Mouse (Mus musculus): ENCODE measurements around the gene Pdha1.

The Pdha1 gene

GRCm38 (mm10) chrX:160137861-160138717 is at the start of gene Pdha1:
TSS of gene Pdha1 (minus strand) at chrX:160138413.
- in situ Hi-C loops (cut with MseI, MboI) = no loop called here

- in situ Hi-C loops (cut with MseI, MboI) = no loop called here
Observed at GRCm38 (mm10) chrX:160179032-160179431, 40.8 kb upstream of the Pdha1 start.

DNA sequence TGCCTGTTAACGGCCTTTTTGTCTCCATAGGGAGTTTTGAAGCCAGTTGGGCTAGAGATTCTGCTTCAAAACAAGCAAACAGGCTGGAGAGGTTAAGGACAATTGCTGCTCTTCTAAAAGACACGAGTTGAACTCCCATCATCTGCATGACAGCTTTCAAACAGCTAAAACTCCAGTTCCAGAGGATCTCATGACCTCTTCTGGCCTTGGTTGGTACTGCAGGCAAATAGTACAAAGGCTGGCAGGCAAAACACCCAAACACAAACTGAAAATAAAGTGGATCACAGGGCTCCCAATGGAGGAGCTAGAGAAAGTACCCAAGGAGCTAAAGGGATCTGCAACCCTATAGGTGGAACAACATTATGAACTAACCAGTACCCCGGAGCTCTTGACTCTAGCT is 31.9 kb upstream of the Pdha1 start:
- in situ Hi-C loops (cut with MseI, MboI) = no loop called here

DNA sequence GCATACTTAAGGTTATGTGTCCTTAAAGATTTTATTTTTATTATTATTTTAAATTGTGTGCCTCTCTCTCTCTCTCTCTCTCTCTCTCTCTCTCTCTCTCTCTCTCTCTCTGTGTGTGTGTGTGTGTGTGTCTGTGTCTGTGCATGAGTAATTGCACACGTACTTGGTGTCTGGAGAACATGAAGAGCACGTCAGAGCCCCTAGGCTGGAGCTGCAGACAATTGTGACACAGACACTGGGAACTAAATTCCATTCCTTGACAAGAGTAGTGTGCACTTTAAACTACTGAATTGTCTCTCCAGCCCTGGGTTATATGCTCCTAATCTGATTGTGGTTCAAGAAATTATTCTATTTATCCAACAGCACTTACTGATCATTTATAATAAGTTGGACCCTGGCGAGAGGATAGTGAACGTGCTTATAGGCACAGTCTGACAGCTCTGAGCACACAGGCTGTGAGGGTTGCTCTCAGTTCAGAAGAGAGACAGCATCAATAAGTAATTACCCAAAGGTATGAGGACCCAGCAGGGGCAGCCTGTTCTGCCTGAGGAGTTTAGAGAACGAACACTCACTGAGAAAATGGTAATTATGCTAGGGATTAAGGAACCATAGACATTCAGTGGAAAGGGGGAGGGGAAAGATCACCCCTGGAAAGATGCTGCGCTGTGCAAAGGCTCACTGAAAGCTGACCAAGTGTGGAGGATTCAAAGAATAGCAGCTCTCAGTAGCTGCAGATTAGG is 28.2 kb upstream of the Pdha1 start:
- in situ Hi-C loops (cut with MseI, MboI) = no loop called here

DNA sequence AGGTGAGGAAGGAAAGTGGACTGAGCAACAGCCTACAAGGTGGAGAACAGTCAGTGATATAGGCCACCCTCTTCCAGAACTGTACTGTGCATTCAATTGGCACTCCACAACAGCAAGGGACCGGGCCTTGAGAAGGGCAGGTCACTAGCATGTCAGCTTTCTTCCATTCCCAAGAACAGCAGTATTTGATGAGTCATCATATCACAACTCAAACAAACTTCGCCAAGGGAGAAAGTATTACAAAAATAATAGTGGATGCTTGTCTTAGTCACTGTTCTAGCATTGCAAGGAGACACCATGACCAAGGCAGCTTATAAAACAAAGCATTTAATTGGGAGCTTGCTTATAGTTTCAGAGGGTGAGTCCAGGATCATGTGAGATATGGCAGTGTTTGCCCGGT is 26.0 kb upstream of the Pdha1 start:
- in situ Hi-C loops (cut with MseI, MboI) = no loop called here

GRCm38 (mm10) chrX:160153147-160153815 is 15.1 kb upstream of the Pdha1 start:
- in situ Hi-C loops (cut with MseI, MboI) = no loop called here

GRCm38 (mm10) chrX:160148859-160149258 is 10.6 kb upstream of the Pdha1 start:
- in situ Hi-C loops (cut with MseI, MboI) = no loop called here

GRCm38 (mm10) chrX:160147406-160147805 is 9.2 kb upstream of the Pdha1 start:
- in situ Hi-C loops (cut with MseI, MboI) = no loop called here

- in situ Hi-C loops (cut with MseI, MboI) = no loop called here
Observed at GRCm38 (mm10) chrX:160146806-160147205, 8.6 kb upstream of the Pdha1 start.

DNA sequence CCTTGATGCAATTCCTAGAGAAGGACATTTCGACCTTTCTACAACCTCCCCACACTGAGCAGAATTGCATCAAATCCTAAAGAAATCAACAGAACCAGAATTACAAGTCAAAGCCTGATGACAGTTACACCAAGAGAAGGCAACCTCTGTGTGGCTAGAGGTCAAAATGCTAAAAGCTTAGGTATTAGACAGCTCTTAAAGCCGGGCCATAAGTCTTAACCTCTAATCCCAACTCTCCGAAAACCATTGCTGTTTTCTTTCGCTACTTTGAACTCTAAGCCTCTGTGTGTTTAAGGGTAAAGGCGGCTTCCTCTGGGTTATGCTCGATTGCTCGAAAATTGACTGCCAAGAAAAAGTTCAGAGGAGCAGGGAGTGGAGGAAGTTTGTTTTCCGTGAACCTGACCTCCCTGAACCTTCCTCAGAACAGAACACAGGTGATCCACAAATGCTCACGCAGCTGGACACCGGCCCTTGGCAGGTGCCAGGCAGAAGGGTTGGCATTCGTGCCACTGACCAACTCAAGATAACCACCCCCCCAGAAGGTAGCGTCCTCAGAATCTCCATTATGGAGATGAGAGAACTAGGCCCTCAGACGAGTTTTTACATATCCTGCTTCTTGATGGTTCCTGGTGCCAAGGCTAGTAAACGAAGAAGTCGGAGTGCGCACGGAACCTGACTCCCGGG is 894 bp downstream of the Pdha1 start:
- in situ Hi-C loops (cut with MseI, MboI) = no loop called here

GRCm38 (mm10) chrX:160136153-160136552 is 2.1 kb downstream of the Pdha1 start:
- in situ Hi-C loops (cut with MseI, MboI) = no loop called here

GRCm38 (mm10) chrX:160135719-160136118 is 2.5 kb downstream of the Pdha1 start:
- in situ Hi-C loops (cut with MseI, MboI) = no loop called here

- in situ Hi-C loops (cut with MseI, MboI) = no loop called here
Observed at GRCm38 (mm10) chrX:160134136-160134843, 3.9 kb downstream of the Pdha1 start.

- in situ Hi-C loops (cut with MseI, MboI) = loop anchor here in 1 of 2 experiments (5.0 kb wide), 1 partner anchor 139 kb away; no protein-coding TSS in a partner anchor
Observed at GRCm38 (mm10) chrX:160116658-160117057, 21.6 kb downstream of the Pdha1 start.

DNA sequence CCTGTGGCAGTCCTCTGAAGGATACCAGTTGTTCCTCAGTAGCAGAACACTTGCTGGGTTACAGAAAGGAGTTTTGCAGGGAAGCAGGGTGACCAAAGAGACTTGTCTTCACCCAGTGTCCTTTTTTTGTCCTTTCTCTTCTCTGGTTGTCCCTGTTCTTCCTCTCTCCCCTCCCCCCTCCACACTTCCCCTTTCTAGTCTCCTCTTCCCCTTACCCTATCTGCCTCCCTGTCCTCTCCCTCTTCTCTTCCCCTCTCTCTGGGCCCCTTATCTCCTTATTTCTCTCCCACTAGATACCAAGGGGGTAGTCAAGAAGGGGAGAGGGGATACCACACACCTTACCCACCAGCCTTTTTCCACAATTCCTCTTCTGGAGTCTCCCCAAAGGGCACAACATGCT is 22.1 kb downstream of the Pdha1 start:
- in situ Hi-C loops (cut with MseI, MboI) = loop anchor here in 1 of 2 experiments (5.0 kb wide), 1 partner anchor 139 kb away; no protein-coding TSS in a partner anchor

GRCm38 (mm10) chrX:160113777-160114176 is 24.4 kb downstream of the Pdha1 start:
- in situ Hi-C loops (cut with MseI, MboI) = no loop called here

- in situ Hi-C loops (cut with MseI, MboI) = loop anchor here in 1 of 2 experiments (10.0 kb wide), 1 partner anchor 133 kb away; no protein-coding TSS in a partner anchor
Observed at GRCm38 (mm10) chrX:160107817-160108216, 30.4 kb downstream of the Pdha1 start.

- in situ Hi-C loops (cut with MseI, MboI) = no loop called here
Observed at GRCm38 (mm10) chrX:160091973-160092372, 46.2 kb downstream of the Pdha1 start.

All from mouse trophoblast stem cell (cell line).